Mouse (Mus musculus) right cerebral cortex, postnatal 10 days (tissue): ENCODE results near the gene B4galnt2.

Experiments
- DNase-seq, 2 experiments: peaks; one replicate each; pipeline ENCODE4 v3.0.0; 2021; ENCODE audit warnings: low spot score in 2 of 2

The B4galnt2 gene

DNA sequence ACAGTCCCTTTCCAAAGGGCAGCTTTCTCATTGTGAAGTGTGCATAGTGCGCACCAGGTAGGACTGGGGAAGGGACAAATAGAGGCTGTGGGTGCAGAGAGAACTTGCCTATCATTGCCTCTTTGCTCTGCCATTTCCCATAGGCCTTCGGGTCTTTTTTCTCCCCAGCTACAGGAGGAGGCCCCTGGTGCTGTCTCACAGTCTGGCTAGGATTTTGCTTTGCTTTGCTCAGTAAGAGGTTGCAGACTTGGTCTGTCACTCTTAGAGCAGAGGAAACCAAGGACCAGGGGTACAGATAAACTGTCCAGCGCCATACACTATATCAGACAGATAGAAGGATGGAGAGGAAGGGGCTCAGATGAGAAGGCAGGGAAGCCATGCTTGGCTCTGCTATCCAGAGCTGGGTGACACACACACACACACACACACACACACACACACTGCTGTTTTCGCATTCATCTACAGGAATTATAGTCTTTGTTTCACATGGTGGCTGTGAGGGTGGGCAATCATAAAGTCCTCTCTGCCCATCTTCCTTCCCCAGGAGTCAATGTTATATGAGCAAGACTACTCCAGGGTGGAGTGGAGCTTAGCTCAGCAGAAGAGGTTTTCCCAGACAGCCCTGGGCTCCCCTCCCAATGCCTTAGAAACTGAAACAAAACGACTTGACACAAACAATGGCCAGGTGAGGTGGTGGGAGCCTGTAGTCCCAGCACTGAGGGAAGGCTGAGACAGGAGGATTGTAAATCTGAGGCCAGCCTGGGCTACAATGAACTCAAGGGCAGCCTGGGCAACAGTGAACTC is 73.8 kb downstream of the B4galnt2 start:
- no peak for DNase-seq

DNA sequence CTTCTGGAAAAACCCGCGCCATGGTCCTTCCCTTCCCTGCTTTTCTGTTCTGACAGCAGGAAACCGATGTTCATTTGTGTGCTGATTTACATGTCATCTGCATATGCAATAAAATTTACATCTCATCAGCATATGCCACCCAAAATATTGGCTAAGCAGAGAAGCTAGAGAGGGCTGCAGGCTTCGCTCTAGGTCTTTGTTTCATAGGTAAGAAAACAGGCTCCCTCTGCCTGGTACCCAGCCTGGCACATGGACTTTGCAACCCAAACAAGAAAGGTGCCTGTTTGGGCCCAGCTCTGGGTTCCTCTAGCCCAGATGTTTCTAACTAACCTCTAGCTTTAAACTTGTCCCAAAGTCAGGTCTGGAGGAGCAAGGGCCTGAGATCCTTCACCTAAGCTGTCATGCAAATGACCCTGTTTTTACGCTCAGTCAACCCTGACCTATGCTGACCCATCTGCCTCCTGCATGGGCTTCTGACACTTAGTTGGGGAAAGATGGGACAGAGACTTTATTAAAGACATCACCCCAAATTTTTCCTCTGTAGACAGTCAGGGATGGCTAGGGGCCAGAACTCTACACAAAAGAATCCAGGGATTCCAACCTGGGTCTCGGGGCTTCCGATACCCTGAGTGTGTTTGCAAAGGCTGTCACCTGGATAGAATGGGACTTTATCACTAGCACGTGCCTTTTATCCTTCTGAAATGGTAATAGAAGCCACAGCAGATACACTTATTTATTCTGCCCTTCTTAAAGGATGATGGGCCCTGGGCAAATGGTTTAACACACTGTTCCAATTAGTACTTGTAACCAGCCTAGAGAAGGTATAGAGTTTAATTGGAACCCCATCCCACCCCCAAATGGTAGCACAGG is 75.5 kb downstream of the B4galnt2 start:
- no peak for DNase-seq

DNA sequence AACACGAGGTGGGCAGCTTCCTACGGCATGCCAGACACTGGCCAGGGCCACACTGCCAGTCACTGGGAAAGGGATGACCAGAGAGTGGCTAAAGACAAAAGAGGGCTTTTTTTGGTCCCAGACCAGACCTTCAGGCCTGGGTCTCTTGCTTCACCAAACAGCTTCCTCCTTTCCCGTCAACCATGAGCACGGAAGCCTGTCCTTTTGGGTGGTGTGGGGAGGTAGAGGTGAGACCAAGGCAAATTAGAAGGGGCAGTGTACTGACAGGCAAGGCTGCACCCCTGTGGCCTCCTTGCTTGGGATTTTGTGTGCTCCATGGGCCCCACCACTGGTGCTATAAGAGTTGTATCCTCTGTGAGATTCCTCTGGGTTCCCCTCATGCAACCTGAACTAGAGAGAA is 76.1 kb downstream of the B4galnt2 start:
- no peak for DNase-seq

DNA sequence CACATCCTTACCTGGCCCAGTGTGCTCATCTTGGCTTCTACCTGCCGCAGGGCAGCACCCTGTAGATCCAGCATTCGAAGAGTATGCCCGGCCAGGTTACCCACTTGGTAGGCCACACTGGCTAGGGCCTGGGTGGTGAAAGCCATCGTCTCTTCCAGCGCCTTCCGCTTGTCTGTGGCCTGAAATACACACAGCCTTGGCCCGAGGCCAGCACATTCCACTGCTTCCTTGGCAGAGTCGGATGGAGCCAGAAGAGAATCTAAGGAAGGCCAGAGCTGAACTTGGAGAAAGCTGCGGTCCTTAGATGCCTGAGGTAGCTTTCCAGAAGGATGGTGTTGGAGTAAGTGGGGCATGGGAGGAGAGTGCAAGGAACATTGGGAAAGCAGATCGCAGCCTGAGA is 77.6 kb downstream of the B4galnt2 start, which contains the start of gene Gngt2:
Gngt2 (plus strand) TSS at position 158 of the 400 bp plus-strand sequence.
- peak; percentile 72 to 73 for DNase-seq

DNA sequence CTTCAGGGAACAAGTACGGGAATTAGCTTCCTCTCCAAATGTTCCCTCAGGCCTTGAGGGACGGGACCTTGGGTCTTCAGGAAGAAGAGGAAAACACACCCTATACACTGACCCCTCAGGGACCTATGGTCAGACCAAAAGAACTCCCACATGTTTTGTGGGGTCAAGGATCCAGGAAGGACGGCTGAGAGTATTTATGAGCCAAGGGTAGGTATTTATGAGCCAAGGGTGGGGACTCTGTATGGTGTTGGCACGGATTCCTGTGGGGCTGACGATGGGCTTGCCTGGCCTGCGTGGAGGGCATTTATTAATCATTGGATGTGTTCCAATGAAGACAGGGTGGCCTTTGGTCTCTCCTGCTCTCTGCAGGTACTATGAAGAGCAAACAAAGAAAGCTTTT is 78.3 kb downstream of the B4galnt2 start:
- DNase-seq = no peak

DNA sequence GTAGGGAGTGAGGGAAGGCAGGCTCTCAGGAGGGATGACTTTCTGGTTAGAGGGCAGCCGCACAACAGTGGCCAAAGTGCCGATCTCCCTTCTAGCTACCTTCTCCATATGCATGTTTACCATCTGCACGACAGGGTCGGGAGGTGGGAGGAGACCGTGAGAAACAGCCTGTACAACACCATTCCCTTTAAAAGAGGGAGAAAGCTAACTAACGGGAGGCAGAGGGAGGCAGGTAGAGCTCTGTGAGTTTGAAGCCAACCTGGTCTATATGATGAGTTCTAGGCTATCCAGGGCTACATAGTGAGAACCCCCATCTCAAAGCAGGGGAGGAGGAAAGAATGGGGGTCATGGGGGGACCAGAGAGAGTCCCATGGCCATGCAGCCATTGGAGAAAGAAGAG is 78.9 kb downstream of the B4galnt2 start:
- no peak for DNase-seq

DNA sequence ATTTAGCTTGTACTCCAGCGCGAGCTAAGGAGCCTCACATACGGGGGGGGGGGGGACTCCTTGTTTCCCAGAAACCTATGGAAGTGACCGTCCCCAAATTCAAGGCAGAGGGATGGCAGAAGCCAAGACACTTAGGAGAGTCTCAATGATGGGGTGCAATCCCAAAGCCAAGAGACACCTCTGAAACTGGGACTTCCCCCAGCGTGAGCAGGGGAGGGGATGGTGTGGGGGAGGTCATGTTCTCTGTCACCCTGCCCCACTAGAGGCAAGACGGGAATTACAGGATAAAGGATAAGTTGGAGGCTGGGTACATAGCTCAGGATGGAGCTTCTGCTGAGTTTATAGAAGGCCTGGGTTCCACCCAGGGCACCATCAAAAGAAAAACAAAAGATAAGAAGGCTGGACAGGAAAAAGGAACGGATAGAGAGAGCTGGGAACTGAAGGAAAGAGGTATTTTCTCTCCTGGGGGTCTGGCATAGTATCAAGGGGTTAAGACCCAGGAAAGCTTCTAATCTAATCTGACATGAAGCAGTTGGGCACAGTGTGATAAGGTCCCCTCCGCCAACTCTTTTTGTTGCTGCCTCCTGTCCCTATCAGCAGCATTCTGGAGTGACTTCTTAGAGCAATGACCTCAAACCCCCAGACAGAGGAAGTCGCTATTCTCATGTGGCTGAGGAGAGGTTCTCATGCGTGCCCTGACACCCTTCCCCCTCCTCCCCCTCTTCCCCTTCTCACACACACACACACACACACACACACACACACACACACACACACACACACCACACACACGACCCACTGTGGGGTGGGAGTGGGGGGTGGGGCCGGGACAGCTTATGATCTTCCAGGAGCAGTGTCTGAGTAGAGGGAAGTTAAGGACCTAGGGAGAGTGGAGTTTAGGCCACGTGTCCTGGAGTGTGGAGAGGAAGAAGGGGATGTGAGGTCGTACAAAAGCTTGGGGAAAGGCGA is 79.7 kb downstream of the B4galnt2 start:
- no peak for DNase-seq

DNA sequence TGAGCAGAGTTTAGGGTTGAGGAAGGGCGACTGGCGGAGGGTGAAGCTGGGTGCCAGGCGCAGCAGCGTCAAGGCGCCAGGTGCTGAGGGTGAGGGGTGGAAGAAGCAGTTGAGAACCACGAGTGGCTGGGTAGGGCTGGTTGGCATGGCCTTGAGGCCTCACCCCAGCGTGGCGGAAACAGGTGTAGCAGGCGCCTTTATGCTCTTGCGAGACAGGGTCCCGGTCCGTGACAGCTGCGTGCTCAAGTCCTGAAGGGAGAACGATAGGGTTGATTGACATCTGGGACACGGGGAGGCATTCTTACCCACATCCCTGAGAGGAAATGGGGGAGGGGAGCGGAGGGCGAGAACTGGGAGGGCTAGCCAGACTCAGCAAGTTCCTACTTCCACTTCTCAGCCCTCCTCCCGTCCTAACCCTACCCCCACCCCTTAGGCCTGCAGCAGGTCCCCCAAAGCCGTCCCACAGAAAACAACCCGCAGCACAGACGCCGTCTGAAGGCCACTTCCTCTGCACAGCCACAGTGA is 80.5 kb downstream of the B4galnt2 start:
- peak; percentile 70 to 75 for DNase-seq

DNA sequence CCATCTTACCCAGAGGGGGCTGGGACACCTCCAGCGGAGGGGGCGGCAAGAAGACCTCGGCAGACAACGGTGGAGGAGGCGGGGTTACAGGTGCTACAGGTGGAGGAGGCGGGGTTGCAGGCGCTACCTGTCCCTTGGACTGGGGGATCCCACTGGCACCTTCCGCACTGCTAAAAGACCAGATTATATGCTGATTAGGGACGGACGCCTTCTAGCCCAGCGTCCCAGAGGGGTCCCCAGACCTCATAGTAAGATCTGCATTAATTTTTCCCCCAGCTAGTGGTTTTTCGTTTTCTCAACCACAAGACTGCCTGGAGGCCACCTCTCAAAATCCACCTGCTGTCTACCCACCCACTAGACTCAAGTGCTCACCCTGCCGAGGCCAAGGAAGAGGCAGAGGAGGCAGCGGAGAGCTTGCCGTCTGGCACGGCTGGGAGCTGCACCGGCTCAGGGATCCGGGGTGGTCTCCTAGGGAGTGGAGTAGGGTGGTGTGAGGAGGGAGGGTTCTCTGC is 81.0 kb downstream of the B4galnt2 start:
- DNase-seq = no peak

DNA sequence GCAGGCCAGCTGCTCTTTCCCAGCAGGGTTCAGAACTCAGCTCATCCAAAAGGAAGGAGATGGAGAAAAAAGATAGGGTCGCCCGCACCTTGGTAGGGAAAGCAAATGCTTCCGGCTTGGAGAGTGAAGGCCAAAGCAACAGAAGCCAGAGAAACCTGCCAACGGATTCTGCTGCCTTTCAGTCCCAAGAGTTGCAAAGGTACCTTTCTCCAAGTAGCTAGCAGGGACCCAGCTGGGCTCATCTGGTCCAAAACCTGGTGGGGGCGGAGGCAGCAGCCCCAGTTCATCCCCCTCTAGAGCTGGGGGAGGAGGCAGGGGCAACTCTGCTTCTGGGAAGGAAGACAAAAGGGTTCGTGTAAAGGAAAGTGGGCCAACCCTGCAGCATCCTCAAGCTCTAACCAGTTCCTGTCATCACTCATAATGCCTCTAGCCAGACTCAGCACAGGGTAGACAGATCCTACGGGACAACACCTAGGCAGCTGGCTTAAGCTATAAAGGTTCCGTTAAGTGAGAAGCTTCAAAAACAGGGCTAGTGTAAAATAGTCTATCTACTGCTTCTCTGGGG is 81.6 kb downstream of the B4galnt2 start:
- DNase-seq = no peak

DNA sequence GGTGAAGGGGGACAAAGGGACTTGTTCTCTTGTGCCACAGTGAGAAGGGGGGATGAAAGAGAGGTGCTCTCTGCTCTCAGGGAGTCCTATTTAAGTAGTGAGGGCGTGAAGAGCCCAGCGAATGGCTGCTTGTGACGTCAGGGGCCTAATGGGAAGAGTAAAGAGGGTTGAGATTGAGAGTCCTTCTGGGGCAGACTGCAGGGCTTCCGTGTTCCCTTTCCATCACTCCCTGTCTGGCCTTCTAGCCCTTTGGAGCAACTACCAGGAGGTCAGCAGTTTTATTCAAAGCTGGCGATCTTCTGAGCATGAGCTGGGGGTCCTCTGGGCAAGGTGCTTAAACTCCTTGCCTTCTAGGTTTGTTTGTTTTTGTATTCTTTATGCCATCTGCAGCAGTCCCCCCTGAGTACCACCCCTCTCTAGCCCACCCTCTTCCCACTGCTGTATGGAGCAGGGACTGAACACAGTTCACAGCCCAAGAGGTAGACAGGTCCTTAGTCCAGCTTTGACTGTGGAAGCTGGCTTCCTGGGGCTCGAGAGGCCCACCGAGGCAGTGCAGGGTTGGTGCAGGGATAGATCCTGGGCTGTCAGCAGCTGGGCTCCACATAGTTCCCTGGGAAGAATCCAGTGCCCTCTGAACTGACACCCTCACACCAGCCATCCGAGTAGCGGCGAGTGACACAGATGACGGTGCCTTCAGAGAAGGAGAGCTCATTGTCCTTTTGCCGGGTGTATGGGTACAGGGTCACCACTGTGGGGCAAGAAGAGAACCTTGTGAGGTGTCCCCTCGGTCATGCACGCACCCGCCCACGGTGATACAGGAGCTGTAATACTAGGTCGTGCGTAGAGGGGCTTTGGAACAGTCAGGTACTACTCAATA is 82.3 kb downstream of the B4galnt2 start:
- no peak for DNase-seq

DNA sequence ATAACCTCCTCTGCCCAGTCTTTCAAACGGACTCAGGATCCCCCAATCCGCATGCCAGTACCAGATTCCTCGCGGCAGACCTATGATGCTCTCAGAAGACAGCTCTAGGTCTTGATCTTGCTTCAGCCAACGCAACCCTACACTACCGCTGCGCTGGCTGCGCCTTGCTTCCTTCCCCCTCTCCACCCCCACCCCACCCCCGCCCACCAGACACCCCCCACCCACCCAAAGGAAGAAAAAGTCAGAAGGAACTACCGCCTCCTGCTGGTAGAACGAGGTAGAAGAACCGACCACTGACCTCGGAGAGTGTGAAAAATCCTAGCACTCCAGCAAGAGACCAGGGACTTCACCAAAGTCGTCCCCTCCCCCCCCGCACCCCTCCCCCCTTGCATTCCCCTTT is 83.0 kb downstream of the B4galnt2 start:
- DNase-seq = no peak

DNA sequence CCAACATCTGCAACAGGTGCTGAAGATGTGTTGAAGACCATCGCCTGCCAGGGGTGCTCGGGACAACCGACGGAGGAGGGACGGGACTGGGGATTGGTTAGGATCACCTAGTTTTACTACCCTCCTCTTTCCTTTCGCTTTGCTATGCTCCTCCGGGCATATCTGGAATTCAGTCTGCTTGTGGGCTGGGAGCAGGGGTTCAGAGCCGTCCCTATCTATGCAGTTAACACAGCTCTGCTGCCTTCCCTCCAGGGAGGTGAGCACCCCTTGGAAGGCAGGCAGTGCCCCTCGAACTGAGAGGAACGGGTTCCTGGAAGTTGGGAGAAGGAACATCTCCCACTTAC is 83.4 kb downstream of the B4galnt2 start:
- DNase-seq = no peak

DNA sequence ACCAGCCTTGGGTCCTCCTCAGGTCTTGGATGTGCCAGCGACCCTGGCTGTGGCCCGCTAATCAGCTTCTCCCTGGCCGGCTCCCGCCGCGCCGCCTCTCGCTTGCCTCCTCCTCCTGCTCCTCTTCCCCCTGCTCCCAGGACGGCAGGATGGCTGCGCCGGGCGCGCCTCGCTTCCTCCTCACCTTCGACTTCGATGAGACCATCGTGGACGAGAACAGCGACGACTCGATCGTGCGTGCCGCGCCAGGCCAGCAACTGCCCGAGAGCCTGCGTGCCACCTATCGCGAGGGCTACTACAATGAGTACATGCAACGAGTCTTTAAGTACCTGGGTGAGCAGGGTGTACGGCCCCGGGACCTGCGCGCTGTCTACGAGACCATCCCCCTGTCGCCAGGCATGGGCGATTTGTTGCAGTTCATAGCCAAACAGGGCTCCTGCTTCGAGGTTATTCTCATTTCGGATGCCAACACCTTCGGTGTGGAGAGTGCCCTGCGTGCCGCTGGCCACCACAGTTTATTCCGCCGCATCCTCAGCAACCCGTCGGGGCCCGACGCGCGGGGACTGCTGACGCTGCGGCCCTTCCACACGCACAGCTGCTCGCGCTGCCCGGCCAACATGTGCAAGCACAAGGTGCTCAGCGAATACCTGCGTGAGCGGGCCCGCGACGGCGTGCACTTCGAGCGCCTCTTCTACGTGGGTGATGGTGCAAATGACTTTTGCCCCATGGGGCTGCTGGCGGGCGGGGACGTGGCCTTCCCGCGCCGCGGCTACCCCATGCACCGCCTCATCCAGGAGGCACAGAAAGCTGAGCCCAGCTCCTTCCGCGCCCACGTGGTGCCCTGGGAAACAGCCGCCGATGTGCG is 84.0 kb downstream of the B4galnt2 start:
- no peak for DNase-seq

DNA sequence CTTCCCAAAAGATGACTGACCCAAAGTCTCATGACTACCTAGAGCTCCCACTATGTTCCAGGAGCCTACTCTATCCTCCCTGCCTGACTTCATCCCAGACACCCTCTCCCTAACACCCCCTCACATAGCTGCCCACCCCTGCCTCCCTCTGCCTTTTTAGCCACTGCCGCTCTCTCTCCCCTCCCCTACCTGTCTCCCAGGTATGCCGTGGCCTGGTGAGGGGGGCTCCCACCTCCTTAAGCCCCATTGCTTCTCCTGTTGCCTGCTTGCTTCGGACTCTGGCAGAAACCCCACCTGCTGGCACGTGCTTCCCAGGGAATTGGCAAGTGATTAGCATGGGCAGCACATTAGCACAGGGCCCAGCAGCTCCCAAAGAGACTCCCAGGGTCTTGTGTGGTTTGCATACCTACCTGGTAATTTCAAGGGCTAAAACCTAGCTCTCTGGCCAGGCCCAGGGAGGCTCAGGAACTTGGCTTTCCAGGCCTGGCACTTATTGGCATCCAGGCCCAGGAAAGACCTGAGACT is 85.1 kb downstream of the B4galnt2 start:
- DNase-seq = no peak

DNA sequence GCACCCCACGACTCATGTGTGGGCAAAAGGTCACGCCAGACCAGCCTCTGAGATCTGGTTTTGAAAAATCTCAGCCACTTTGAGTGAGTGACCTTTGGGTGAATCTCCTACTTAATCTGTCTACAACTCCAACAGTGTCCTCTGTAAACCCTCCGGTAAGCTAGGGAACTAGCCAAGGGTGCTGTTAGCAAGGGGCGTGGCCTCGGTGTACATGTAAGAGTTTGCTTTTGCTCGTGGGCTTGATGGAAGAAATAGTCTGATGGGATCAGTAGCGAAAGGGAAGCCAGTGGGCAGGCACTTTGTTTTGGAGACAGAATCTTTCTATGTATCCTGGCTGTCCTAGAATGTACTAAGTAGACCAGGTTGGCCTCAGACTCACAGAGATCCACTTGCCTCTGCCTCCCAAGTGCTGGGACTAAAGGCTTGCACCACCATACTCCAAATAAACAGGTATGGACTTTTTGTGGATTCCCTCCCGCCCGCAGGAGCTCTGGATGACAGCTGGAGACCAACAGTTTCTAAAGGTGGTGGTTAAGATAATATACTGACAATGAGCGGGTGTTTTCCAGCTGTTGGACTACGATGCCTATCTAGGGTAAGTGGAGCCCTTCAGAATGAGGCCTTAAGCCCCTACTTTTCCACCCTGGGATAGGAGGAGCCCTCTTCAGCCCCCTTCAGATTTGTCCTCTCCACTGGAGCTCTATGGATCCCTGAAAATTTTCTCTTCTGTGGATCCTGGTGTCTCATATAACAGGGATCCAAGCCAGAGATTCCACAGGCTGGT is 86.3 kb downstream of the B4galnt2 start:
- DNase-seq = no peak

DNA sequence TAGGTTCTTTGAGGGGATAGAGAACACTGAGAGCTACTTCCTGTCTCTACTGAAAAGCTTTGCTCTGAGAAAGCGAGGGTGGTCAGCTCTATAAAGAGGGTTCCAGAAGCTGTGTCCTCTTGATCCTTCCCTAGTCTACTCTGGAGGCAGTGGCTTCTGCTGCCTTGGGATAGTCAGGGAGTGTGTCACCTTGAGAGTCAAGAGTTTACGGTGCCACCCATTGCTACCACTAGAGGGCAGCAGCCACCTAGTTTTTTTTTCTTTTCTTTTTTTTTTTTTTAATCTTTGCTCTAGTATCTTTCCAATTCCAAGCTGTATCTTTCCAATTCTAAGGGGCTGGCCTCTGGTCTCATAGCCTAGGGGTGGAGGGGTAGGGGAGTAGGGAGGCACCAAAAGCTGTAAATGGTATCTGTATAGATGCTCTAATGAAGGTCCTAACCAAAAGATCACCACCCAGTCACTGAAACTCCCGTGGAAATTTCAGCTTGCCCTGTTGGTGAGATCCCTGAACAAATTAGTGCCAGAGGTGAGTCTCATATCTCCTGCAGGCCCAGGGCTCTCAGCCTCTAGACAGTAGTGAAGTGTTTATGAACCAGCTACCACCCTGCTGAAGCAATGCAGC is 87.1 kb downstream of the B4galnt2 start:
- DNase-seq = peak; percentile 48 to 80

DNA sequence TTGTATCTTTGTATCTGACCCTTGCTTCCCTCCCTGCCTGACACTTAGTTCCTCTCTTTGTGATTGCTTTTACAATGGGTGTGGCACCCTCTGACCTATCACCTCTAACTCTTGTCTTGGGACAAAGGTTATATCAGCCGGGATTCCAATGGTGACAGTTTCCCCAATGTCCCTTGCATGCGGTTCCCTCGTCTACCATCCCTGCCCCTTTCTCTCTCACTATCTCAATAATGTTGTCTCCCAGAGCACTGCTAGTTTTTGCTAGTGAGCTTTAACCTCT is 87.6 kb downstream of the B4galnt2 start:
- no peak for DNase-seq
